Mouse (Mus musculus): Measurements from ENCODE around the gene Btnl6.
A peak's percentile ranks its signal among the peaks of the same experiment; 100 is the strongest.
"Not testable (repeated sequence)": the region's sequence is repeated elsewhere in the genome, so short reads cannot be mapped to it uniquely, and the experiment has no call there.

The Btnl6 gene

DNA sequence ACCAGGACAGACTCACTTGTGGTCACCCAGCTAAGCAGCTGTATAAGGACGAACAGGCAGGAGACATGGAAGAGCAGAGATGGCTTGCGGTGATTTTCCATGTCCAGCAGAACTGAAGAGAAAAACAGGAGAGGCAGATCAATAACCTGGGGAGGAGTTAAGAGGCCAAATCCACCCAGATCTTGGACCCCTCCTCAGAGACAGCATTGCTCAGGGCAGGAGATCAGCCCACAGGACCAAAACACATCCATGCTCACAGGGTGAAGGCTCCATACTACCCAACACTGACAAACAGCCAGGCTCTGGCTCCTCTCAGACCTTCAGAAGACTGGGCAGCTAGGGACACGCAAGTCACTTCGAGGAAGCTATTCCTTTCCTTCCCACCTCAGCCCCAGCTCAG is at the start of gene Btnl6:
Btnl6 (minus strand) TSS at position 101 of the 400 bp plus-strand sequence.
- DNase-seq (ENCODE audit: low read depth, low spot score) = no peak

DNA sequence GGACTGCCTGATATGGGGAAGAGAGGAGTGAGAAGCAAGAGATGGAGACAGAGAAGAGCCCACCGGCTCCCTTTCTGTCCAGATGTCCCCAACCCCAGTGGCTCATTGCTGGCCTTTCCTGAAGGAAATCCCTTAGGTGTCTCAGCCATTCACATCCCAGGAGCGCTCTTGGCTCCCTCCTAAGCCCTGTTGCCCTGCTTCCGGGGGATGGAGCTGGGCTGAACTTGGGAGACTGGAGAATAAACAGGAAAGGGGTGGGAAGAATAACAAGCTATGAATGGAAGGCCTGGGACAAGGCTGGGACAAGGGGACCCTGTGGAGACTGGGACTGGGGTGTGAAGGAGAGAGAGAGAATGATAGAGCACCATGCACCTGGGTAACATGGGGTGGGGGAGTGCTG is 47.6 kb upstream of the Btnl6 start:
- no peak for DNase-seq (ENCODE audit: low read depth, low spot score)

DNA sequence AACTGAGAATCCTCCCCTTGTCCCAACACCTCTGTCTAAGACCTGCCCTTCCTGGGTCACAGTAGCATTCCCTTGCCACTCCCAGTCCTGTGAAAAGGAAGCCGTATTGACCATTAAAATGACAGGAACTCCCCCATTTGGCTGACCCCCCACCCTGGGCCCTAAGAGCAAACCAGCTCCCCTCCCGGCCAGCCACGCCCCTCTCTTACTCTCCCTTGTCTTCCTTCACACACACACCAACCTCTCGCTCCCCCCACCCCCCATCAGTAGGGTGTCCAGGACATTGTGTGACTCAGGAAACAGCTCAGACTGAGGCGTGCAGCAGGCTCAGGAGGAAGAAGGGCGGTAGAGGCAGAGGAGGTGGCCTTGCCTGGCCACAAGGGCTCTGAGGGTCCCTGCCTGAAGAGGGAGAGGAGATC is 46.9 kb upstream of the Btnl6 start, which contains the start of gene Notch4:
Notch4 (plus strand) TSS at position 266 of the 419 bp plus-strand sequence.
- DNase-seq (ENCODE audit: low read depth, low spot score) = no peak

DNA sequence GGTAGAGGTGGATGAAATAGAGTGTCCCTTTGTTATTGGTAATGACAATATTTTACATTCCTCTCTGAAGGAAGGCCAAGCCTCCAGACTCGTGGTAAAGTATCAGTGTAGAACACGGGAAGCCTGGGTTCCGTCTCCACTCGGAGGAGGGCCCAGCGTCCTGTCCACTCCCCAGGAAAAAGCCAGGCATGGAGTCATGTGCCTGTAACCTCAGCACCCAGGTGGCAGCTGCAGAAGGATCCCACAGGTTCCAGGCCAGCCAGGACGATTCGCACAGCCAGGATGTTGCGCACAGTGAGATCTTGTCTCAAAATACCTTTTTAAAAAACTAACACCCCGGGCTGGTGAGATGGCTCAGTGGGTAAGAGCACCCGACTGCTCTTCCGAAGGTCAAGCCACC is 46.2 kb upstream of the Btnl6 start:
- no peak for DNase-seq (ENCODE audit: low read depth, low spot score)

DNA sequence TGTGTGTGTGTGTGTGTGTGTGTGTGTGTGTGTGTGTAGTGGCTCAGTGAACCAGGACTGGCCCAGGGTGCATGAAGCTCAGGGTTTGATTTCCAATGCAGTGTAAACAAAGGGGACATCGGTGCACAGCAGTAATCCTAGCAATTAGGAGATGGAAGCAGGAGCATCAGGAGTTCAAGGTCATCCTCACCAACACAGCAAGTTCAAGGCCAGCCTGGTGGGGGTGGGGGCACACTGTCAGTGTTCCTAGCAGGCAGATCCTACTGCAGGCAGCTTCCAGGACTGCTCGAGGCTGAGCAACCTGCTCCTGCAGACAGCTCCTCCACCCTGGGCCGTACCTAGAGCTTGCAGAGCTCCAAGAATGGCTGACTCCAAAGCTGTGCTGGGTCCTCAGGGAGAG is 45.4 kb upstream of the Btnl6 start:
- DNase-seq (ENCODE audit: low read depth, low spot score) = no peak

DNA sequence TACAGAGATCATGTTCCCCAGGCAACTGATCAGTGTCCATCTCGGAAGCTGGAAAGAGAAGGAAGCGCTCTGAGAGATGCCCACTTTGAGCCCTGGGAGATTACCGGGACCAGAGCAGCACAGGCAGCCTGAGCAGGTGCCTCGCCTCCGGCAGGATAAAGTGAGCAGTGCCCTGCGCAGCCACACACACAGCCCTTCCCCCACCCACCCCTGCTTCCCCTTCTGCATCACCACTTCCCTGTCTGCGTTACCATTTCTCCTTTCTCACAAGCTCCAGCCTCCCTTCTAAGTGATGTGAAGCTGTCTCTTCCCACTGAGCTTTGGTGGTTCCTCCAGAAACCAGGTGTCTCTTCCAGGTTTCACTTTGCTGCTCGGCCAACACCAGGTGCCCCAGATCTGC is 44.0 kb upstream of the Btnl6 start:
- peak; percentile 30 for DNase-seq (ENCODE audit: low read depth, low spot score)

DNA sequence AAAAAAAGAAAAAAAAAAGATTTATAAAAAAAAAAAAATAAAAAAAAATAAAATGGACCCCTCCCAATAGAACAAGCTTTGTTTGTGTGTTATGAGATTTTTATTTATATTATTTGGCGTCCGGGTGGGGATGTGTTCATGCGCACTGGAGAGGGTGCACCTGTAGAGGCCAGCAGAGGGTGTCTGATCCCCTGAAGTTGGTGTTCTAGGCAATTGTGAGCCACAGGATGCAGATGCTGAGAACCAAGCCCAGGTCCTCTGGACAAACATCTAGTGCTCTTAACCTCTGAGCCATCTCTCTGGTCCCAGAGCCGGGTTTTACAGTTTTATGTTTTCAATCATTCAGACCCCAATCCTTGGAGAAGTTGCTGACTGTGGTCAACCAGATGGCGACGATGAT is 43.3 kb upstream of the Btnl6 start:
- DNase-seq (ENCODE audit: low read depth, low spot score) = peak; percentile 22

DNA sequence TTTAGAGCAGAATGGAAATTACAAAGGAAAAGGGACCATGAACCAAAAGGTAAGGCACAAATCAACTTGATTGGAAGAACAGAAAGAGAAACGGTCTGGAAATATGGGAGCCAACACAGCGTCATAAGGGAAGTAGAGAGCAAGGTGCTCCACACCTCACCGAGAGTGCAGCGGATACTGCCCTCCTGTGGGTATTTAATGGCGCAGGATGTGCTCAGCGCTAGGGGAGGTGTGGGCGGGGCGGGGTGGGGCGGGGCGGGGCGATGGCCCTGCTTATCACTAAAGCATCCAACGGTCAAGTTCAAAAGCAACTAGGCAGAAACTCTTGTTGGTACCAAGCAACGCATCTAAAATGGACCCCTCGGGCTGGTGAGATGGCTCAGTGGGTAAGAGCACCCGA is 42.7 kb upstream of the Btnl6 start:
- peak; percentile 61 for DNase-seq (ENCODE audit: low read depth, low spot score)

DNA sequence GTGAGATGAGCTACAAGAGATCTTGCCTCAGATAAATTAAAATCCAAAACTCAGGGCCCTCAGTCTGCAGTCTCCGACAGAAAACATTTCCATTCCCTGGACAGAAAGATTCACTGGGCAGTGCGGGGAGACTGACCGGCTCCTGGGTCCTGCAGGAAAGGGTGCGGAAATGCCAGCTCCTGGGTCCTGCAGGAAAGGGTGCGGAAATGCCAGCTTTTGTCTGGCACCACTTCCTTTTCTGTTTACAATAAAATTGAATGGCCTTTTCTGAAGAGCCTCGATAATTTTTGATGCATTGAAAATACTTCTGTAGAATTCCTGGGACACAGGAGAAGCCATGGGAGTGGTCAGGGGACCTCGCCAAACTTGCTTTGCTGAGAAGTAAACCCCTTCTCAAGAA is 42.0 kb upstream of the Btnl6 start:
- DNase-seq (ENCODE audit: low read depth, low spot score) = no peak

DNA sequence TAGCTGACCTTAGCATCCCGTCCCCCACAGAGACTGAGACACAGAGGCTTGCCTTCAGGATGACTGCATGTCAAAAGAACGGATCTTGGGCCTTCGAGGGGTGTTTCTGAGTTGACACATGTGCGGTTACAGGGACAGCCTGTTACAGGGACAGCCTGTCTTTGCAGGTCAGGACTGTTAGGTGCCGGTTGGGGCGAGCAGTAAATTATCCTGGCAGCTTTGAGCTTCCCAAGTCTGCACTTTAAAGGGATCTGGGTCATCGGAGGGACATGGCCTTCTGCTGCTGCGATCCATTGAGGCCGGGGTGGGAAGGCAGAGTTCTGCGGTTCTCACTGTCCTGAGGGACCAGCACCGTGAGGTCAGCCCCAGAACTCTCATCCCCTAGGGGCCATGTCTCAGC is 40.3 kb upstream of the Btnl6 start:
- DNase-seq (ENCODE audit: low read depth, low spot score) = no peak

DNA sequence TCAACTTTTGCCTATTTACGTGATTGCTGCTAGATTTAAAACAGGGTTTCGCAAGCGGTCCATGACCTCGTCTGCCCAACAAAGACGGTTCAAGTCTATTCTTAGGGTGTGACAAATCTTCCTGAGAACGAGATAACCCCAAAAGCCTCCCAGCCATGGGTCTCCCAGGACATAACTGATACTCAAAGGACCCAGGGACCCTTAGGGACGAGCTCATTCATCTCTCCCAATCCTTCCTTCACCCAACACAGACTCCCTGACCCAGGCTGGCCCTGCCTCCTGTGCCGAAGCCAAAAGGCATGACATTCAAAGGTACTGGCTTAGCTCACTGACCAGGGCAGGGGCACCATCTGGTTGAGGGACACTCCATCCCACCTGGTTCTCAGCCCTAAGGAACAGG is 39.3 kb upstream of the Btnl6 start:
- no peak for DNase-seq (ENCODE audit: low read depth, low spot score)

DNA sequence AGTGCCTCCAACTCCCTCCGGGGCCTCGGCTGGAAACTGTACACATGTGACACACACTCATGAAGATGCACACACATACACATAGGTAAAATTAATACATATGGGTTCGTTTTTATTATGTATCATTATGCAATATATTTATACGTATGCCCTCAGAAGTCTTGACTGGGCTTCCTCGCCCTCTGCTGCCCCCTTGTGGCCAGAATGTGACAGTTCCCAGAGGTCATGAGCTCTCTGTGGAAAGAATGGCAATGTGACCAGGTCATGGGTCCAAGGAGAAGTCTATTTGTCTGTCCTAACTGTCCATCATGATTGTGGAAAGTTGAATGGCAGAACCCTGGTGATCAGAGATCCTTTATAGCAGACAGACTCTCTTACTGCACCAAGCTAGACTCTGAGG is 38.3 kb upstream of the Btnl6 start:
- peak; percentile 88 for DNase-seq (ENCODE audit: low read depth, low spot score)

DNA sequence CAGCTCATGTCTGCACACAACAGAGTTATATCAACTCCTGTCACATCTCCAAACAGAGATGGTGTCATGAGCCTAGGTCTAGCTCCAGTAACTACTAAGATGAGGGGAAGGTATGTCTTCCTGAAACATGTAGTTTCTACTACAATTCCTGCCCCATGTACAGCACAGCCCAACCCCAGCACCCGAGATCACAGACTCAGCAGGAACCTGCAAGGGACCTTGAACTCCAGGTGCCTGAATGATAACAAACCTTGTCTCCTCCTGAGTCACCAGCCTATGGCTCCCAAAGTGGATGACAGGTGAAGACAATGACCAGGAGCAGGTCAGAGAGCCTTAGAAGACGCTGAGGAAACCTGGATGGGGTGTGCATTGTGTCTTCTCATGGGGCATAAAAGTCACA is 32.7 kb upstream of the Btnl6 start:
- no peak for DNase-seq (ENCODE audit: low read depth, low spot score)

DNA sequence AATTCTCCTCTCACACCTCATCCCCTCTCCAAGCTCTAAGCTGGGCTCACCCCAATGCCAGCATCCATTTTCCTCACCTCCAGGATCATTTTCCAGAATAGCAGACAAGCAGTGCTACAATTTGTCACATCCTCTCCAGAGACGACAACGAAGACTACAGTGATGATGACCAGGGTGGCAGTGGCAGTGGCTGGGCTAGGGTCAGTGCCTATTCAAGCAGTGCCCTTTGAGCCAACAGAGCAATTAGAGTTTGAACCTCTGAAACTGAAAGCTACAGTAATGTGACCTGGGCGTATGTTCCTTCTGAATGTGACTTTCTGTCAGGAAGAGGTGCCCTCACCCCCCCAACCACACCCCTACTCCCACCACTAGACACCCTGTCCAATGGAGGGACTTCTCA is 32.0 kb upstream of the Btnl6 start:
- DNase-seq (ENCODE audit: low read depth, low spot score) = no peak

DNA sequence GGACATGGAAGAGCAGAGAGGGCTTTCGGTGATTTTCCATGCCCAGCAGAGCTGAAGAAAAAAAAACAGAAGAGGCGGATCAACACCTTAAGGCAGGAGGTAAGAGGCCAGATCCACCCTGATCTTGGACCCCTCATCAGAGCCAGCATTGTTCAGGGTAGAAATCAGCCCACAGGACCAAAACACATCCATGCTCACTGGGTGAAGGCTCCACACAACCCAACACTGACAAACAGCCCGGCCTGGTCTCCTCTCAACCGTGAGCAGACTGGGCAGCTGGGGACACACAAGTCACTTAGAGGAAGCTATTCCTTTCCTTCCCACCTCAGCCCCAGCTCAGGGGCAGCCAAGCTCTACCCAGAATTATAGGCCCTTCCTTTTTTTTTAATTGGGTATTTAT is 30.4 kb upstream of the Btnl6 start:
- no peak for DNase-seq (ENCODE audit: low read depth, low spot score)

DNA sequence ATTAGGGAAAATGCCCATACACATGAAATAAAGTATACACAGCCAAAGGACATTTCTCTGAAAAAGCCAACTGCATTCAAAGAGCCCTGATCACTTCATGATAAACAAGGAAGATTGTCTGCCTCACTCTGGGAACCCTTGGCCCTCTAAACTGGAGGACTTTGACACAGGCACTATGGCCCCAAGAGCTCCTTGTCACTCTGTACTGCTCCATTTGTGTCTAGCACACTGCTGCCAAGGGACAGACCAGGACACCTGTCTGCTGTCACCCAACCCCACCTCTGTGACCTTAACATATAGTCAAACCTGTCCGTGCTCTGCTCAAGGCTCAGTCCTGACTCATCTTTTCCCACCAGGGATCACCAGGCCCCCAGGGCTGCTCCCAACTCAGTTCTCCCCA is 29.6 kb upstream of the Btnl6 start:
- DNase-seq (ENCODE audit: low read depth, low spot score) = no peak

DNA sequence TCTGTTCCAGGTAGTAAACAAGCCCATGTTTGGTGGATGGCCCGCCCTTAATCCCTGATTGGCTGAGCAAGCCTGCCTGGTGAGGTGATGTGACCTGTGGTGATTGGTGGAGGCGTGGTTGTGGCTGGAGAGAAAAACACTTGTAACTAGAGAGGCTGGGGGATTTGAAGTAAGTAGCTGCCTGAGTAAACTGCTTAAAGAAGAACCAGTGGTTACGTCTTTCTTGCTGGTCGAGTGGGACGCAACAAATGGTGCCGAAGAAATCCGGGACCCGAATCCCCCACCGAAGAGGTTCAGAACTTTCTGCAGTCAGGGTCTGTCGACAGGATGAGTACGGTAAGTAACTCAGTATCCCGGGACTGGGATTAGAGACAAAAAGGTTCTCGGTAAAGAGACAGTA is 26.4 kb upstream of the Btnl6 start:
- not testable (repeated sequence) for DNase-seq (ENCODE audit: low read depth, low spot score)

DNA sequence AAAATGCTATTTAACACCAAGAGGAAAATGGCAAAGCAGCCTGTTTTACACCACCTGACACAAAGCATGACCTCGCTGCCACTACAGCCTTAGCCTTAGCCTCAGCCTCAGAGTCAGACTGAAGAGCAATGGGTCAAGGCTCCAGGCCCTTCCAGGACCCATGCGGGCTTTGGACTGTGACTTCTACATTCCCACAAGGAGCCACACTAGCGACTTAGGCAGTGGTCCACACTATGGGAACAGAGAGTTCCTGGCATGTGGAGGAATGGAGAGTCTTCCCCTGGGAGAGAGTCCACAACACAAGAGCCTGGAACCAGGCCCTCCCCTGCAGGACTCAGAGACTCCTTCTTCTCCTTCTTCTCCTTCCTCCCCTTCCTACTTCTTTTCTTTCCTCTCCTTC is 15.5 kb upstream of the Btnl6 start:
- no peak for DNase-seq (ENCODE audit: low read depth, low spot score)

DNA sequence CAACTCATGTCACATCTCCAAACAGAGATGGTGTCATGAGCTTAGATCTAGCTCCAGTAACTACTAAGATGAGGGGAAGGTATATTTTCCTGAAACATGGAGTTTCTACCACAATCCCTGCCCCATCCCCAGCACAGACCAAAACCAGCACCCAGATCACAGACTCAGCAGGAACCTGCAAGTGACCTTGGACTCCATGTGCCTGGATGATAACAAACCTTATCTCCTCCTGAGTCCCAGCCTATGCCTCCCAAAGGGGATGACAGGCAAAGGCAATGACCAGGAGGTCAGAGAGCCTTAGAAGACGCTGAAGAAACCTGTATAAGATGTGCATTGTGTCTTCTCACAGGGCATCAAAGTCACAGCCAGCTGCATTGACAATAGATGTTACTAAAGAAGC is 1.8 kb upstream of the Btnl6 start:
- DNase-seq (ENCODE audit: low read depth, low spot score) = no peak

DNA sequence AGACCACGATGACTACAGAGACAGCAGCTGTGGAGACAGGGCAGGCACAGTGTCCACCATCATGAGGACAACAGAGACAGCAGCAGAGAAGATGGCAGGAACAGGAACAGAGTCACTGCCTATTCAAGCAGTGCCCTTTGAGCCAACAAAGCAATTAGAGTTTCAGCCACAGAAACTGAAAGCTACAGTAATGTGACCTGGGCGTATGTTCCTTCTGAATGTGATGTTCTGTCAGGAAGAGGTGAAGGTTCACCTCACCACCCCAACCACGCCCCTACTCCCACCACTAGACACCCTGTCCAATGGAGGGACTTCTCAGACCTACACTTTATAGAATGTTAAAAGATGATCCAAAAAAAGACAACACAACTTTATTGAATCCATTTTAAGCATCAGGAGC is 1.4 kb upstream of the Btnl6 start:
- DNase-seq (ENCODE audit: low read depth, low spot score) = not testable (repeated sequence)

DNA sequence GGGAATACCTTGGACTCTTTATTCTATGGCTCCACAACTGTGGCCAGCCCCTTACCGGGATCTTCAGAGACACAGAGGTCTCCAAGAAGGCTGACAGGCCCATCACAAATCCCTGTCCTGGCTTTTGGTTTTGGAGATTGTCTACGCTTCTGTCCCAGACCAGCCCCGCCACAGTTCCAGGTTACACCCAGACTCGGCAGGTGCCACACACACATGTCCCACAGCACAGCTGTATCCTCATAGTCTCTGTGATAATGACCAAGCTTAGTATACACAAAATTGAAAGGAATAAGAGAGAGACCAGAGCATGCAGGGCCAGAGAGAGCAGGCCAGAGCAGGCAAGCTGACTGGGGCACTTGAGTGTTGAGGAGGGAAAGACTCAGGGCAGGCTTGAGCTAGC is 643 bp upstream of the Btnl6 start:
- DNase-seq (ENCODE audit: low read depth, low spot score) = no peak

DNA sequence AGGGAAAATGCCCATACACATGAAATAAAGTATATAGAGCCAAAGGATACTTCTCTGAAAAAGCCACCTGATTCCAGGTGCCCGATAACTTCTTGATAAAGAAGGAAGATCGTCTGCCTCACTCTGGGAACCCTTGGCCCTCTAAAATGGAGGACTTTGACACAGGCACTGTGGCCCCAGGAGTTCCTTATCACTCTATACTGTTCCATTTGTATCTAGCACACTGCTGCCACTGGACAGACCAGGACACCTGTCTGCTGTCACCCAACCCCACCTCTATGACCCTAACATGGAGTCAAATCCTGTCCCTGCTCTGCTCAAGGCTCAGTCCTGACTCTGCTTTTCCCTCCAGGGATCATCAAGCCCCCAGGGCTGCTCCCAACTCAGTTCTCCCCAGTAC is 638 bp downstream of the Btnl6 start:
- DNase-seq (ENCODE audit: low read depth, low spot score) = no peak

DNA sequence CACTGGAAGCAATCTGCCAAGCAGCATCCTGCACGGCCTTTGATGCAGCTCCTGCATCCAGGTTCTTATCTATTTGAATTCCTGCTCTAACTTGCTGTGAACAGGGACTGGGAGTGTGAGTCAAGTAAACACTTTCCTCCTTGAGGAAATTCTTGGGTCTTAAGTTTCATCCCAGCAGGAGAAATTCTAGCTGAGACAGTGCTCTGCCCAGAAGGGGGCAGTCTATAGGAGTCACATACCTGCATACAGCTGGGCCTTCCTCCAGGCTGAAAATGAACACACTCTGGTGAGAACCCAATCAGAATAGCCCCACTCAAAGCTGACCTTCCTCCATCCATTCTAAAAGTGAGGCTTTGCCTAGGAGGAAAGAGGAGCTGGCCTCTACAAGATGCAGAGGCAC is 5.4 kb downstream of the Btnl6 start:
- peak; percentile 24 for DNase-seq (ENCODE audit: low read depth, low spot score)

DNA sequence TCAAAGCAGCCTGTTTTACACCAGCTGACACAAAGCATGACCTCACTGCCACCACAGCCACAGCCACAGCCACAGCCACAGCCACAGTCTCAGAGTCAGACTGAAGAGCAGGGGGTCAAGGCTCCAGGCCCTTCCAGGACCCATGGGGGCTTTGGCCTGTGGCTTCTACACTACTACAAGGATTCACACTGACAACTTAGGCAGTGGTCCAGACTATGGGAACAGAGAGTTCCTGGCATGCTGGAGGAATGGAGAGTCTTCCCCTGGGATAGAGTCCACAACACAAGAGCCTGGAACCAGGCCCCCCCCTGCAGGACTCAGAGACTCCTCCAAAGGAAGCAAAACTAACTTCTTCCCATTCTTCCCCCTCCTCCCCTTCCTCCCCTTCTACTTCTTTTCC is 9.6 kb downstream of the Btnl6 start:
- DNase-seq (ENCODE audit: low read depth, low spot score) = no peak

DNA sequence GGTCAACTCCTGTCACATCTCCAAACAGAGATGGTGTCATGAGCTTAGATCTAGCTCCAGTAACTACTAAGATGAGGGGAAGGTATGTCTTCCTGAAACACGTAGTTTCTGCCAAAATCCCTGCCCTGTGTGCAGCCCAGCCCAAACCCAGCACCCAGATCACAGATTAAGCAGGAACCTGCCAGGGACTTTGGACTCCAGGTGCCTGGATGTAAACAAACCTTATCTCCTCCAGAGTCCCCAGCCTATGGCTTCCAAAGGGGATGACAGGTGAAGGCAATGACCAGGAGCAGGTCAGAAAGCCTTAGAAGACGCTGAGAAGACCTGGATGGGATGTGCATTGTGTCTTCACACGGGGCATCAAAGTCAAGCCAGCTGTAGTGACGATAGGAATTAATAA is 19.4 kb downstream of the Btnl6 start:
- DNase-seq (ENCODE audit: low read depth, low spot score) = not testable (repeated sequence)
